Mouse (Mus musculus) left cerebral cortex, adult 2 months (tissue): Measurements from ENCODE around the gene D430041D05Rik. TPM values are rescaled to one million over a fixed set of nuclear protein-coding genes. Genes with fewer than 3 reads are reported as not detected.

Experiments used
- DNase-seq, 2 experiments: peaks; one replicate each; pipeline ENCODE4 v3.0.0; 2021 to 2022; ENCODE audit warnings: low spot score in 2 of 2, mixed read lengths in 1 of 2; ENCODE audit errors: extremely low spot score in 1 of 2
- H3K27ac ChIP-seq: fragments of 200-600 bp; 2 replicates; pipeline ENCODE4 v1.8.1; 2022
- H3K4me3 ChIP-seq: fragments of 200-600 bp; 2 replicates; pipeline ENCODE4 v1.8.1; 2022
- CTCF ChIP-seq: fragments of 200-600 bp; IDR thresholded peaks from 2 replicates; pipeline ENCODE4 v1.8.1; 2022; ENCODE audit warnings: antibody characterized with exemption, mild to moderate bottlenecking, moderate library complexity
- intact Hi-C: fragments of 180-260 bp; cut with DNase I; formaldehyde crosslinking; loops from one replicate; pipeline ENCODE4 v1.15.1; 2025
- microRNA-seq, 2 experiments: library from miRNA; unstranded; fragments of <30 nt; microRNA quantifications; one replicate each; pipeline ENCODE4 v1.2.0; 2021
- total RNA-seq, 2 experiments: library from RNA; stranded (reverse); gene quantifications; 2 replicates each; pipeline ENCODE4 v1.2.3; 2021

The D430041D05Rik gene
- total RNA-seq, 2 experiments from 2014 or later, result 121 to 123 TPM

DNA sequence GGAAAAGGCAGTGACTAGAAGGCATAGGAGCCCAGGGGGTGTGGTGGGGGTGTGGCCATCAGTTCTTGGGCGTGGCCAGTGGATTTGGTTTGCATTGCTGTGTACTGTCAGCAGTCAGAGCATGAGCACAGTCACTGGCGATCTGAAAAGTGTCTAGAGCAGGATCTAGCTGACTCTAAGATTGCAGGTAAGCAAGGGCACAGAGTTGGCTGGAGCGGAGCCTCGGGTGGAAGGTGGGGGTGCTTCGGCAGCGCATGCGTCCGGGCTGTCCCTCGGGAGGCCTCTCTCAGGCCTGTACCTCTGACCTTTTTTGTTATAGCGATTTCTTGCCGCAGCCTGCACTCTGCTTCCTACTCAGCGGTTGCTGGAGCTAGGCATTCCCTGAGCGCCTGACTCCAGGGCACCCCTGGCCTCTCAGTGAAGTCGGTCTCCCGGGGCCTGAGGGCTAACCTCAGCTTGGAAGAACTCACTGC is 315.0 kb downstream of the D430041D05Rik start, which contains the start of gene Cd59a:
Cd59a (plus strand) TSS at position 61 of the 473 bp plus-strand sequence.
- H3K27ac ChIP-seq, result peak within 1 kb of the TSS; percentile 66
- no peak for TF ChIP-seq CTCF
- peak within 1 kb of the TSS; percentile 48 for H3K4me3 ChIP-seq
- intact Hi-C loops, result loop anchor here (1.0 kb wide), 1 partner anchor 27 kb away; the partner anchor contains the start of gene Gm10799
- peak; percentile 35 to 41 for DNase-seq

DNA sequence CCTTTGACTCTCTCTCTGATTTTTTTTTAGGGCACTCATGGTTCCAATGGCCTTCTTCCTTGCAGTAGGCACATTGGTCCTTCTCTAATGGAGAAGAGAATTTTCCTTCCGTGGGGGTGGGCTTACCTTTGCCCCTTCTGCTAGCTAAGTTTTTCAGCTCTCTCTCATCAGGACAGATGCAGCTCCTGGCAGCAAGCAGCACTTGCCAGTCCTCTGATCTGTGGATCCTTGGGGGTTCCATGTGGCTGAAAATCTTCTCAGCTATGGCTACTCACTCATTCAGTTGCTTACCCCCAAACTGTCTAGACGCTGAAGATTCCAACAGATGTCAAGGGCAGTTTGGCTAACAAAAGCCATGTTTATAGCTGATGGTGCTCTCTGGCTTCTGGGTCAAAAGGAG is 317.5 kb downstream of the D430041D05Rik start:
- intact Hi-C loops, result no loop called here
- no peak for DNase-seq
- TF ChIP-seq CTCF, result no peak
- no peak overlapping the region for H3K4me3 ChIP-seq
- no peak overlapping the region for H3K27ac ChIP-seq

Small RNA genes within 50 kb of the gene (microRNA-seq; reads per million reads assigned to microRNA genes)
- gene Mir1902, result 0 reads per million in 2 experiments

Other genes starting within 250 kb of the D430041D05Rik start
- 100 to 1,000 TPM in 1 of 2 experiments, 10 to 100 TPM in 1; 95.6 to 101 TPM for gene Hipk3, start 83.4 kb upstream of the D430041D05Rik start, total RNA-seq
- gene Cstf3, start 179.5 kb upstream of the D430041D05Rik start, total RNA-seq, result 10 to 100 TPM; 43.1 to 46.2 TPM